Mouse (Mus musculus): ENCODE data around the gene Il4i1. TPM values are rescaled to one million over a fixed set of nuclear protein-coding genes. Genes with fewer than 3 reads are reported as not detected.
A peak's percentile ranks its signal among the peaks of the same experiment; 100 is the strongest.

Gene Il4i1
- polyA plus RNA-seq, 1 experiment from 2014 or later = 1.1 TPM

DNA sequence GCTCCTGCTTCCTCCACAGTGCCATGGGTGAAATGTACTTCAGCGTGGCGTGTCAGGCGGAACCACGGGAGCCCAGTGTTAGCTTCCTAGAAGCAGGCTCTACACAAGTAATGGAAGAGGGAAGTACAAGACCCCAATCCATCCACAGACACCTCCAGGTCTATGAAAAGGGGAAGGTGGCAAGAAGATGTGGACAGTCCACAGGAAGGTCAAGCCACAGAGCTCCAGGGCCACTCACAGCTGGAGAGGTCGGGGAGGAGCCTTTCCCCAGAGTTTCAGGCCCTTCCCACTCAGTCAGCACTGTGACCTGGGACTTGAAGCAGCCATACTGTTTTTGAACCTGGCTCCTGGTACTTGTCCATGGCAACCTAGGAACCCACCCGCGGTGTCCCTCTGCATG lies 70.8 kb downstream of the Il4i1 start:
- Histone ChIP-seq H3K27me3 (no peaks in the 10 kb centered on the region), H3K36me3 (peaks cover 68% of the 10 kb centered on the region), H3K4me2 (no peak overlapping the region), H3K4me1 (replicated peaks) (peaks cover 50% of the 10 kb centered on the region), H3K4me3 (replicated peaks) (no peak overlapping the region), H3K9me3 (replicated peaks) (no peaks in the 10 kb centered on the region), H3K27ac (no peak overlapping the region), H3K9ac (no peak overlapping the region)
- 74% methylated on average over 7 of the region's 7 CpGs for WGBS (ENCODE audit: insufficient replicate concordance)
- ATAC-seq (ENCODE audit: low read depth) (no peak), DNase-seq (no peak)

DNA sequence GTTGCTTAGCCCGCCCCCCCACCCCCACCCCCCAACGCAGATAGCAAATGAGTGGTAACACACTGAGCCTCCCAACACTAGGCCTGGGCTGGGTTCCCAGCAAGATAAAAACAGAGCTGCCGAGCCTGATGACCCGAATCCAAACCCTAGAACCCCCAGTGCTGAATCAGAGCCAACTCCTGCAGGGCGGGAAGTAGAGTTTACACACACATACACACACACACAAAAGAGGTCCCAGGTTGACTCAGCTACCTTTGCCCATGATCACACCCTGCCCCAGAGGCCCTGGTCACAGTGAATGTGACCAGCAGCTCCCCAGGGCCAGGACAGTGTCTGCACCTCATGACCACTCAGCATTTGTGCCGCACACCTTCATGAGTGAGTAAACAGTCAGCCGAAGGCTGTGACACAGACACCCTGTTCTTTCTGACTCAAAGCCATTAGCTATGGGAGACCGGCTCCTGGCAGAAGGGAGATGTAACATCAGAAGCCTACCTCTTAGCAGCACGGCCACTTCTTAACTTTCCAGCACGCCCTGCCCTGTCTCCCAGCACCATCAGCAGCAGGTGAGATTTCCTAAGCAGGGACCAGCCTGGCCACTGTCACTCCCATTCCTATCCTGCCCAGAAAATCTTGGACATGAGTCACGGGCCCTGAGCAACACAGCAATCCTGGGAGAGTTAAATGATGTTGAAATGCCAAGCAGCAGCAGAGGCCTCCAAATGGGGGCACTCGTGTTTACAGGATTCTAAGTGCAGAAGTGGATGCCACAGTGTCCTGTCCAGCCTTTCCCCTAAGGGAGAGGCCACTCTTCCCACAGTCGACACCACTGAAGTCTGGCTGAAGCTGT lies 72.3 kb downstream of the Il4i1 start:
- H3K4me1 ChIP-seq (replicated peaks) = peaks cover 58% of the 10 kb centered on the region
- no peak overlapping the region for H3K4me2 ChIP-seq
- H3K27me3 ChIP-seq = no peaks in the 10 kb centered on the region
- no peak for DNase-seq
- peaks cover 53% of the 10 kb centered on the region for H3K36me3 ChIP-seq
- H3K9me3 ChIP-seq (replicated peaks) = no peaks in the 10 kb centered on the region
- no peak for ATAC-seq (ENCODE audit: low read depth)
- H3K9ac ChIP-seq = no peak overlapping the region
- peak overlapping the region; percentile 43; the same call in 1 of the 2 replicates for H3K27ac ChIP-seq
- H3K4me3 ChIP-seq (replicated peaks) = no peak overlapping the region
- WGBS (ENCODE audit: insufficient replicate concordance) = 72% methylated on average over 13 of the region's 13 CpGs

DNA sequence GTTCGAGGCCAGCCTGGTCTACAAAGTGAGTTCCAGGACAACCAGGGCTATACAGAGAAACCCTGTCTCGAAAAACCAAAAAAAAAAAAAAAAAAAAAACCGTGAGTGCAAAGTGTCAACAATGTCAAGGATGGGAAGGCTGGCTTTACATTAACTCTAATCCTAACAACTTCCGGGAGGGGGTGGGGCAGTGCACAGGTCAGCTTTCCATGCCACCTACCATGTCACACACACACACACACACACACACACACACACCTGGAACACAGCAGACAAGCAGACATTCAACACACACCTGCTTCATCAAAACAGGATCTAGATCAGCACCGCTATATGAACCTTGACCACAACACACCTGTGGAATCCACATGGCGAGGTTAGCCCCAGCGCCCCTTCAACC lies 74.0 kb downstream of the Il4i1 start:
- H3K27me3 ChIP-seq = no peaks in the 10 kb centered on the region
- no peaks in the 10 kb centered on the region for H3K9me3 ChIP-seq (replicated peaks)
- DNase-seq (no peak), ATAC-seq (ENCODE audit: low read depth) (no peak)
- H3K4me1 ChIP-seq (replicated peaks) = peaks cover 65% of the 10 kb centered on the region
- peak overlapping the region; percentile 39; the same call in 1 of the 2 replicates for H3K27ac ChIP-seq
- 75% methylated on average over 7 of the region's 7 CpGs for WGBS (ENCODE audit: insufficient replicate concordance)
- peak overlapping the region; percentile 86; the same call in 1 of the 2 replicates for H3K4me3 ChIP-seq (replicated peaks)
- H3K4me2 ChIP-seq = peak overlapping the region; percentile 90
- H3K9ac ChIP-seq = 0 out of 2 replicates have a peak overlapping the region, but pooled peaks have one; percentile 89
- peaks cover 38% of the 10 kb centered on the region for H3K36me3 ChIP-seq

MicroRNA genes within 50 kb of the gene (microRNA counts, 519-probe panel; counts per million panel counts)
- microRNA mmu-miR-707 = 114 counts per million

Small RNA genes within 50 kb of the gene (microRNA-seq; reads per million reads assigned to microRNA genes)
- not detected for gene Mir707

Other genes starting within 250 kb of the Il4i1 start
- gene Napsa, start 244.0 kb upstream of the Il4i1 start, polyA plus RNA-seq (2015; fragmentation: Nextera tagmentation; extraction: Ambion mirVana) = 4.5 and 5.1 TPM in 2 replicates
- gene Kcnc3, start 225.7 kb upstream of the Il4i1 start, polyA plus RNA-seq (2015; fragmentation: Nextera tagmentation; extraction: Ambion mirVana) = 0.05 and 0.06 TPM in 2 replicates
- gene Myh14, start 145.5 kb upstream of the Il4i1 start, polyA plus RNA-seq (2015; fragmentation: Nextera tagmentation; extraction: Ambion mirVana) = 0.12 and 0.31 TPM in 2 replicates
- gene Izumo2, start 107.6 kb upstream of the Il4i1 start, polyA plus RNA-seq (2015; fragmentation: Nextera tagmentation; extraction: Ambion mirVana) = not detected in 2 replicates
- gene Vrk3, start 68.0 kb upstream of the Il4i1 start, polyA plus RNA-seq (2015; fragmentation: Nextera tagmentation; extraction: Ambion mirVana) = 30.0 and 30.8 TPM in 2 replicates
- 0.99 and 1.1 TPM in 2 replicates for gene Zfp473, start 65.3 kb upstream of the Il4i1 start, polyA plus RNA-seq (2015; fragmentation: Nextera tagmentation; extraction: Ambion mirVana)
- 60.8 and 68.9 TPM in 2 replicates for gene Nup62, start 299 bp upstream of the Il4i1 start, polyA plus RNA-seq (2015; fragmentation: Nextera tagmentation; extraction: Ambion mirVana)
- gene Atf5, start 271 bp downstream of the Il4i1 start, polyA plus RNA-seq (2015; fragmentation: Nextera tagmentation; extraction: Ambion mirVana) = 5.3 and 5.4 TPM in 2 replicates
- gene Akt1s1, start 32.6 kb downstream of the Il4i1 start, polyA plus RNA-seq (2015; fragmentation: Nextera tagmentation; extraction: Ambion mirVana) = 32.0 and 32.1 TPM in 2 replicates
- gene Tbc1d17, start 32.7 kb downstream of the Il4i1 start, polyA plus RNA-seq (2015; fragmentation: Nextera tagmentation; extraction: Ambion mirVana) = 29.0 and 30.0 TPM in 2 replicates
- 22.8 and 24.2 TPM in 2 replicates for gene Pnkp, start 40.8 kb downstream of the Il4i1 start, polyA plus RNA-seq (2015; fragmentation: Nextera tagmentation; extraction: Ambion mirVana)
- 50.4 and 57.0 TPM in 2 replicates for gene Ptov1, start 53.4 kb downstream of the Il4i1 start, polyA plus RNA-seq (2015; fragmentation: Nextera tagmentation; extraction: Ambion mirVana)
- gene Med25, start 76.3 kb downstream of the Il4i1 start, polyA plus RNA-seq (2015; fragmentation: Nextera tagmentation; extraction: Ambion mirVana) = 47.2 and 51.2 TPM in 2 replicates
- gene Fuz, start 79.7 kb downstream of the Il4i1 start, polyA plus RNA-seq (2015; fragmentation: Nextera tagmentation; extraction: Ambion mirVana) = 7.2 and 7.5 TPM in 2 replicates
- gene Ap2a1, start 113.1 kb downstream of the Il4i1 start, polyA plus RNA-seq (2015; fragmentation: Nextera tagmentation; extraction: Ambion mirVana) = 69.5 and 82.4 TPM in 2 replicates
- 0.07 and 0.22 TPM in 2 replicates for gene Tsks, start 126.8 kb downstream of the Il4i1 start, polyA plus RNA-seq (2015; fragmentation: Nextera tagmentation; extraction: Ambion mirVana)
- 1.9 and 2.3 TPM in 2 replicates for gene Cpt1c, start 158.5 kb downstream of the Il4i1 start, polyA plus RNA-seq (2015; fragmentation: Nextera tagmentation; extraction: Ambion mirVana)
- 214 and 220 TPM in 2 replicates for gene Prmt1, start 170.2 kb downstream of the Il4i1 start, polyA plus RNA-seq (2015; fragmentation: Nextera tagmentation; extraction: Ambion mirVana)
- gene Irf3, start 181.3 kb downstream of the Il4i1 start, polyA plus RNA-seq (2015; fragmentation: Nextera tagmentation; extraction: Ambion mirVana) = 41.0 and 42.4 TPM in 2 replicates
- 18.2 and 20.1 TPM in 2 replicates for gene Bcl2l12, start 182.3 kb downstream of the Il4i1 start, polyA plus RNA-seq (2015; fragmentation: Nextera tagmentation; extraction: Ambion mirVana)
- gene Scaf1, start 200.0 kb downstream of the Il4i1 start, polyA plus RNA-seq (2015; fragmentation: Nextera tagmentation; extraction: Ambion mirVana) = 10.4 and 11.8 TPM in 2 replicates
- gene Rras, start 201.6 kb downstream of the Il4i1 start, polyA plus RNA-seq (2015; fragmentation: Nextera tagmentation; extraction: Ambion mirVana) = 14.4 and 15.0 TPM in 2 replicates
- gene Prr12, start 236.5 kb downstream of the Il4i1 start, polyA plus RNA-seq (2015; fragmentation: Nextera tagmentation; extraction: Ambion mirVana) = 1.7 and 2.2 TPM in 2 replicates
- 31.5 and 32.0 TPM in 2 replicates for gene Nosip, start 246.0 kb downstream of the Il4i1 start, polyA plus RNA-seq (2015; fragmentation: Nextera tagmentation; extraction: Ambion mirVana)
- 7.1 and 7.8 TPM in 2 replicates for gene Prrg2, start 246.3 kb downstream of the Il4i1 start, polyA plus RNA-seq (2015; fragmentation: Nextera tagmentation; extraction: Ambion mirVana)